Mouse (Mus musculus): ENCODE measurements around the gene Nphp1.

GRCm38 (mm10) chr2:127760014-127760413 lies 28.7 kb downstream of the Nphp1 start:
- no peak for TF ChIP-seq UBTF (IDR thresholded peaks at IDR 0.05; ENCODE audit: borderline replicate concordance, insufficient read depth, low read depth, low read length)
- no peak for TF ChIP-seq MXI1 (IDR thresholded peaks at IDR 0.05; ENCODE audit: low read depth, low read length)
- no peak for TF ChIP-seq GATA1 (IDR thresholded peaks at IDR 0.05; ENCODE audit: low read depth, low read length)
- no peak for TF ChIP-seq USF1 (IDR thresholded peaks at IDR 0.05; ENCODE audit: low read depth, low read length)
- TF ChIP-seq BHLHE40 (IDR thresholded peaks at IDR 0.05; ENCODE audit: borderline replicate concordance, low read depth, low read length), result no peak
- TF ChIP-seq RCOR1 (IDR thresholded peaks at IDR 0.05; ENCODE audit: low read depth, low read length), result no peak
- TF ChIP-seq NELFE (IDR thresholded peaks at IDR 0.05; ENCODE audit: low read depth, low read length), result no peak

Data from MEL (cell line).